Mouse (Mus musculus): ENCODE measurements around the gene Gabrb1.

Gabrb1 gene

DNA sequence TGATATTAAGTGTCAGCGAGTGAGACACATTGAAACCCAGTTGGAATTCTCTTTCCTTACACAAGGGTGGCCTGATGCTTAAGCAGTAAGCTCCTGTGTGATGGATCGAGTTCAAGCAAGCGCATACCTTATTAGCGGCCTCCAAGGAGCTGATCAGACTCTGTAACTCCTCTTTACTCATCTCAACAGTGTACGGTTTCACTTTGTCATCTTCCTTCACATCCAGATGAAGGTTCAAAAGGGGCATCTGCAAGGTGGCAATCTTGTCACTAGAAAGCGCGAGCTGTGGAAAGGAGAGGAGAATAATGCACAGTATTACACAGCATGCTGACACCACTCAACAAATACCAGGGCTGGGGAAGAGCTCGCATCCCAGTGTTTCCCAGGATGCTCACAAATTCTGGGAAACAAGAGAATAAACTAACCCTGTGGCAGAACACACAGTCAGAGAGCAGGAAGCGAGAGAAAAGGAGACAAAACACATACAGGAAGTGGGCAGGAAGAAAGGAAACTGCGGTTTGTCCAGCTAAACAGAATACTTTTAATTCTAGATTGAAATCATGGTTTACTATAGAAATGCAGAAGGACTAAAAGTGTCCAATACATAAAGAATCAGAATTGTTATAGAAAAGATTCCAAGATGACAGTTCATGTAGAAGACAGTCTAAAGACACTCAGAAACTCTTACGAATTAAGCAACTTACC lies 503.0 kb downstream of the Gabrb1 start:
- no peak for DNase-seq (ENCODE audit: low spot score)

DNA sequence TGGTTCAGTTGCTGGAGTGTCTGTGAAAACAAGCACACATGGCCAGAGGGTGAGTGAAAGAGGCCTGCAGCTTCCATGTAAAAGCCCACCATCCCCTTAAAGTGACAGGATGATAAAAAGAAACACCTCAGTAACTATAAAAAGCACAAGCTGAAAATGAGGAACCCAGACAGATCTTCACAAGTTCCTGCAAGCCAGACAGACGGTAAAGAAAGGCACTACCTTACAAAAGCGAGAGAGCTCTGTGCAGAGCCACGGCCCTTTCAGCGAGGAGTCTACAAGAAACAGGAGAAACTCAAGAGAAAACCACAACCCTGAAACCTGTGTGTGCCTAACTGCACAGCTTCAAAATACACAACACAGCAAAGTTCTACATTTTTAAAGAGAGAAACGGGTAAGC lies 504.9 kb downstream of the Gabrb1 start:
- DNase-seq (ENCODE audit: low spot score): no peak

DNA sequence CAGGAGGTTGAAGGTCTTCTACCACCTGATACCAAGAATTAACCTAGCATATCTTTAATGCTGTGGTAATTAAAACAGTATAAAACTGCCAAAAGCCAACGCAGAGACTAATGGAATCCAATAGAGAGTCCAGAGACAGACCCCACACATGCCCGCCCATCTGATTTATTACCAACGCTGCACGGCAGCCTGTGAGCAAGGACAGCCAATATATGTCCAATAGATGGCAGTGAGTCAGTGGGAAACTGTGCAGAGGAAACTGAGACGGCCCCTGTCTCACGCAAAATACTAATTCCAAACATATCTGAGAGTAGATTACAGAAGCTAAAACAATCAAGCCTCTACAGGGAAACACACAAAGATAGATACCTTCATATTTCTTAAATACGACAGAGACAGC lies 506.5 kb downstream of the Gabrb1 start:
- DNase-seq (ENCODE audit: low spot score): no peak

DNA sequence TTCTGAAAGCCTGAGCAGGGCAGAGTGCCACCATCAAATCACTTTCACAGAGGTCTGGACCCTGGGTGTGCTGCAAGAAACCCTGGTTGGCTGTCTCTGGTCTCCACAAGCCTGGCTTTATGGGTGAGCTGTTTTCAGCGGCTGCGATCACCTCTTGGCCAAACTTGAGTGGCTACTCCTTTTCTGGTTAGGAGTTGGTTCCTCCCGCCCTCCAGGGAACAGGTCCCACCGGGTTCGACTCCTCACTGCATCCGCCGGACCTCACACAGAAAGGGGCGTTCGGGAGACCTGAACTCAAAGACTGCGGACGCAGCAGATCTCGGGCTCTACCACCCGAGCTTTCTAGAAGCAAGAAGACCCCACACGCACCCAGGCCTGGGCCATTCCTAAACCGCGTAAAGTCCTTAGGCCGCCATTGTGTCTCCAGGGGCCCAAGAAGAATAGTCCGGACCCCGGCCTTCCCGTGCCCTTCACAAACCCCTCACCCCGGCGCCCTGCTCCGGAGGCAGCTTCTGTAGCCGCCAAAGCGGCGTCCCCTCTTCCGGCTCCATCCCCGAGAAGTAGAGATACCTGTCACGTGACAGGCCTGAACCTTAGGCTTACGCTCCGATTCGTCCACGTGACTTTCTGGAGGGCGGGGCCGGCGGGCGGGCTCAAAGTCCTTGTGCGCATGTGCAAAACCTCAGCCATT lies 509.8 kb downstream of the Gabrb1 start, which contains the start of gene Commd8:
Gene Commd8 (minus strand): TSS at position 596 of the 691 bp plus-strand sequence.
- peak; percentile 91 for DNase-seq (ENCODE audit: low spot score)

DNA sequence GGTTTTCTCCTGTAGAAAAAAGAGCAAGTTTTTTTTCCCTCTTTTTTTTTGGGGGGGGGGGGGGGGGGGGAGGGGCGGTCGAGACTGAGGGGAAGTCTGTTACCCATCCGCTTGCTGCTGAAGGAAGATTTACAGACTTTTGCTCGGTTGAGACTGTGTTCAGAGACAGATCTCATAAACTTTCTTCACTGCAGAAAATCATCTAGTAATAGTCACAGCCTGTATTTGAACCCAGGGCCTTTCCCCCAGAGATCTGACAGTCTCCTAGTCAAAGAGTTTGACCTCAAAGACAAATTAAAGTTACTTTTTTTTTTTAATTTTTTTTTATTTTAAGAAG lies 510.3 kb downstream of the Gabrb1 start:
- DNase-seq (ENCODE audit: low spot score): no peak

DNA sequence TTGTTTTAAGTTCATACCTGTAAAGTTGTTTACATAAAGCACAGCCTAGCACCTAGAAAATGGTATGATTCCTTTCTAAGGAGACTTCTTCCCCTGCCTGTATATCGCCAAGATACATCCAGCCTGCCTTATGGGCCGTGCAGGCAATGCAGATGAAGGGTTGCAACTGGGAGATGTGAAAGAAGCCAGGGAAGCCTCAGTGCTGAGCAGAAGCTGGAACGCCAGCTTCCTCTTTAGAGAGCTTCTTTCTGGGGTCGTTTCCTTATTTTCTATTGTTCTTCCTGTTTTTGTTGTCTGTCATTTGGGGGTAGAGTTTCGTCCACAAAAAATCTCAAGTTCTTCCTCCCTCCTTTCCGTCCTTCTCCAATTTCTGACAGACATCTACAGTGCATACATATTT lies 512.2 kb downstream of the Gabrb1 start:
- DNase-seq (ENCODE audit: low spot score): no peak

DNA sequence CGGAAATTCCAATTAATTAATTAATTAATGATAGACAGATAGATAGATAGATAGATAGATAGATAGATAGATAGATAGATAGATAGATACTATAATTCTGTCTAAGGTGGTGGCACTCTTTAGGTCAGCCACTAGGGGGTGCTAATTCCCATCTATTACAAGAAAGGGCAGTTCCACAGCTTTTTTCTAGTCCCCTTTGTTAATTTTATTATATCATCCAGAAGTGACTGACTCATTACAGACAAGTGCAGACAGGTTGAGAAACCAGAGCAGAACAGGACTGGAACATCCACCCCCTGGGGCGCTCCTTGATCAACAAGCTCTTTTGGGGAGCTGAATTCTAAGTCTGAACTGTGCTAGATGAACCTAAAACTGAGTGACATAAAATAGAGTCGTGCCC lies 514.8 kb downstream of the Gabrb1 start:
- DNase-seq (ENCODE audit: low spot score): no peak

DNA sequence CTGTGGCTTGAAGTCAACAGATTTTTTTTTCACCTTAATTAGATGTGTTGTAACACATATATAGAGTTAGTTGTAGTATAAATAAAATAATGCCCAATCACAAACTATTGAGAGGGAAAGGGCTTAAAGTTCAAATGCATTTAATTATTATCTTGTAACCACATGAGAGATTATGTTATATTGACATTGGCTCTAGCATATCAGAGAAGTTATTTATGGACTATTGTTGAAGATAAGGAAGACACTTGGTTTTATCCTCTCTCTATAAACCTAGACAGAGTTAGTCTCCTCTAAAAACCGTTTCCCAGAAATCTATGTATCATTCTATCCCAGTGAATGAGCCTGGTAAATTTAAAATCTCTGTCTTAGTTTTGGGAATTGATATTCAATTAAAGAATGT lies 515.6 kb downstream of the Gabrb1 start:
- DNase-seq (ENCODE audit: low spot score): no peak

DNA sequence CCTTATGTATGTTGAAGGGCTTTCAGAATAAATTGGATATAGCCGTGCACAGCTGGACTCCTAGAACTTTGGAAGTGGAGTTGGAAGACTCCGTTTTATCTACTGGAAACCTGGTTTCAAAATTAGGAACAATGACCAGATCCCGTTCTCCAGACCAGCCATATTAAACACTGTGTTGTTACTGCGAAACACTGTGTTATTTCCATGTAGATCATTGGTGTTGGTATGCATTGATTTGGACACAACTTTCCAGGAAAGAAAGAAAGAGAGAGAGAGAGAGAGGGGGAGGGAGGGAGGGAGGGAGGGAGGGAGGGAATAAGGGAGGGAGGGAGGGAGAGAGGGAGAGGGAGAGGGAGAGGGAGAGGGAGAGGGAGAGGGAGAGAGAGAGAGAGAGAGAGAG lies 517.1 kb downstream of the Gabrb1 start:
- DNase-seq (ENCODE audit: low spot score): no peak

DNA sequence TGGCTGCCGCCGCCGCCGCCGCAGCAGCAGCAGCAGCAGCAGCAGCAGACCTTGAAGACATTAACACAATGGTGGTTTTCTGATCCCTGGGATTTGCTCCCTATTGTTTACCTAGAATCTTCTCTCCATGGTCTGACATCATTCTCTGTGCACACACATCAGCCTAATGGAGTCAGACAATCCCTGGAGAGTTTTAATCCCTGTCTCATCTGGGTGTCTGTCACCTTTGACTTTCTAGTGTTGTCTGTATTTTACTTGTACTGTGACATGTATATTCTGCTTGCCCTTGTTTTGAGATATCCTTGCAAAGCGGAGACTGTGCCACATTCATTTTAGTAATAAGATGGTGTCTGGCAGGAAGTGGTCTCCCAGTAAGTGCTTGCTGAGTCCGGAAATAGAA lies 517.6 kb downstream of the Gabrb1 start:
- no peak for DNase-seq (ENCODE audit: low spot score)

DNA sequence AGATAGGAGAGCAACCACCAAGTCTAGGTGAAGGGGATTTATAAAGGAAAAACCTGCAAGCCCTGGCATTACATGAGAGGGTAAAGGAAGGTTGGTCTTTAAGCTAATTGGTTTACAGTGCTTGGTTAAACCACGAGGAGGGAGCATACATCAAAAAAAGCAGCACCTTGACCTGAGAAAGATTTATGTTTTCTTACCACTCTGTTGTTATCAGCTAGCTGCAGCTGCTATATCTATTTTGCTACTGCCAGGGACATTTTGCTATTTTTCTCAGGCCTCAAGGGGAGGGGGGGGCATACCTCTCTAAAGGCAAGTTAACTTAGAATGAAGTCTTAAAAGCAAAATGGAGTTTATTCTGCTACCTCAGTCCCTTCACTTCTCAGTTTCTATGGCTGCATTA lies 523.3 kb downstream of the Gabrb1 start:
- DNase-seq (ENCODE audit: low spot score): no peak

DNA sequence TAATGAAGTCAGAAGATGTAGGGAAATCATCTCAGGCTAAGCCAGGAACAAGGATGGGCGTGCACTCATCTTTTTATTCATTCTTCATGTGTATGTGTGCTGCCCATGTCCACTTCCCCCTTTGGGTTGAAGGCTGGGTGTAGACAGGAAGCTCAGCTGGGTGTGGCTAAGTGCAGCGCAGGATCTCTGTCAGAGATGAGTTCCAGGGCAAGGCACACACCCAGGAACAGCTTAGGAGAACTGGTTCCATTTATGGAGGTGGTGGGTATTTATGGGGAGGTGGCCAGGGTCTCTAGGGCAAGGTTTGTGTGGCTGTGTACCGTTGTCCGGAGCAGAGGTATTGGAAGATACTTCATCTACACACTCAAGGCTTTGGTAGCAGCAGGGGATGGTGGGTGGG lies 524.9 kb downstream of the Gabrb1 start:
- no peak for DNase-seq (ENCODE audit: low spot score)

DNA sequence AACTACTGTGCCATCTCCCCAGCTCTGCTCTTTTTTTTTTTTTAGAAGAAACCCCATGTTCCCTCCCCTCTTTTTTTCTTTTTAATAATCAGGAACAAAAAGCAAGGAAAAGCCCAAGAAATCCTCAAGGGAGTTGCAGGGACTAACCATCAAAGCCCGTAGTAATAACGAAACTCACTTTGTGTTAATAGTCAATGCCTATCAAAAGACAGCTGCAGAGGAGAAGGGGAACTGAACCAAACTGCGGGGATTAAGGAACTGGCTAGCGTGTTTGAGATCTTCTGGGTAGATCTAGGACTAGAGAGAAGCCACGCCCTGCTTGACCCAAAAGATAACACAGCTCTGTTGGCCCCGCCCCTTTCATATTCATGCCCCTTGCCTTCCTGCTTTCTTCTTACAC lies 526.0 kb downstream of the Gabrb1 start:
- no peak for DNase-seq (ENCODE audit: low spot score)

DNA sequence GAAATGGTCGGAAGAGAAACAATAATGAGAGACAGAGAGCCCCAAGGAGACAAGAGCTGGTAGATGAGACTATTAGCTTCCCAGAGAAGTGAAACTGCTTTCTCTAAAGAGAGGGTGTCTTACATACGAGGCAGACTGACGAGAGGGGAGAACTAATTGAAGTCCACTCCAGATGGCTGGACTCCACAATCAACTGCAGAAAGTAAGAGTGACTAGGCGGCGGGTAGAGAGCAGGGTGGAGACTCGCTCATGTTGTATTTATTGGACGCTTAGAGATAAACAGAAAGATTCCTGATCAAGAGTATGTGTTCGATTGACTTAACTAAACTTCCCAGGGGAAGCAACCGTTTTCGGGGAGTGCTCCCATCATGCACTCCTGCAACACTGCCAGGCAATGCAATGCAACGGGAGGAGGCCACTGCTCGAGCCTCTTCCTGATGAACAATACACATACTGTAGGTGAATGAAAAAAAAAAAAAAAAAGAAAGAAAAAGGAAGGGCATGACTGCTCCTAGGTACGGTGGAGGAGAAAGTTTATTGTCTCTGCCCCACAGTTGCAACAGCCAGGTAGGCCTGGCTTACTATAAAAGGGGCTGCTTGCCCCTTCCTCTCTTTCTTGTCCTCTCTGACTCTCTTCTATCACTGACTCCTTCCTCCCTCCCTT lies 526.7 kb downstream of the Gabrb1 start:
- DNase-seq (ENCODE audit: low spot score): no peak

DNA sequence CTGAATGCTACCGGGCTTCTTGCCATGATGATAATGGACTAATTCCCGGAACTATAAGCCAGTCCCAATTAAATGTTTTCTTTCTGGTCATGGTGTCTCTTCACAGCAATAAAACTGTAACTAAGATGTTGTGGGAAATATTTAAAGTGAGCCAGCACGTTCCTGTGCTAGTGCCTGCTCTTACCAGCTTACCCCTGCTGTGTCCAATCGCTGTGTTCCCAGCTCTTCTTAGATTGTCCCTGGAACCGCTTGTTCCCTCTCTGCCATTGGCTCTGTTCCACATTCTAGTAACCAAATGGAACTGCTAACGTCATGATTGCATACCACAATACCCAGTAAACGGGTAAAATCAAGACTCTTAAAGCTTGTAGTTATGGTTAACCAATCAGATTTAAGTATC lies 533.2 kb downstream of the Gabrb1 start:
- no peak for DNase-seq (ENCODE audit: low spot score)

DNA sequence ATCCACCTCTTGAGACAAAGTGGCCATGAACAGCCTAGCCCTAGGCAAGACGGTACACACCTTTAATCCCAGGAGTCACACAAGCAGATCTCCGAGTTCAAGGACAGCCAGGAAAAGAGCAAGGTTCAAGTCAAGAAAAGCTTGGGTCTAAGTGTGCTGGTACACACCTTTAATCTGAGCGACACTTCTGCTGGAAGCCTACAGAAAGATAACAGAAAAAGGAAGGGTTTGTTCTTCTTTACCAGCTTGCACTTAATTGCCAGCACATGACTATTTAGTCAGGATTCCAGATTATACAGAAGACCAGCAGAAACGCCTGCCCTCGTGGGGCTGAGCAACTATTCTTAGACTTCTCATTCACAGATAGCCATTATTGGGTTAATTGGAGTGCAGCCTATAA lies 534.0 kb downstream of the Gabrb1 start:
- no peak for DNase-seq (ENCODE audit: low spot score)

DNA sequence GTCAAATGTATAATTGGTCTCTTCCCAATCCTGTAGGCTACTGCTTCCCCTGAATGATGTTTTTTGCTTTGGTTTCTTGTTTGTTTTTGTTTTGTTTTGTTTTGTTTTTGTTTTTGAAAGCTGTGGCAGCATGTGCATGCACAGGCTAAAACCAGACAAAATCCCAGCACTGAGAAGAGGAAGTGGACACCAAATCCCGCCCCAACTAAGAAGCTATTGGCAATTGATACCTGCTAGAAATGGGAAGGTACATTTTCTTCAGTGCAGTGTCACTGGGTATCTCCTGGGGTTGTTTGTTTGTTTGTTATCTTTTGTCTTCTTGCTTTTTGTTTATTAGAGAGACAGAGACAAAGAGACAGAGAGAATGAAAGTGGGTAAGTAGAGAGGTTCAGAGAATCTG lies 537.5 kb downstream of the Gabrb1 start:
- no peak for DNase-seq (ENCODE audit: low spot score)

Data from layer of hippocampus, adult 9-10 months (tissue).